Mouse (Mus musculus): ENCODE data around the gene Ubash3b.

Ubash3b gene

GRCm38 (mm10) chr9:41162363-41162762, 866 bp upstream of the Ubash3b start:
- no peak for DNase-seq

- no peak for DNase-seq
These were observed 841 bp downstream of the Ubash3b start for GRCm38 (mm10) chr9:41160536-41161176.

- peak; percentile 51 for DNase-seq
These were observed 2.3 kb downstream of the Ubash3b start for GRCm38 (mm10) chr9:41159223-41159622.

GRCm38 (mm10) chr9:41157872-41158567, 3.5 kb downstream of the Ubash3b start:
- DNase-seq, result no peak

- peak; percentile 86 for DNase-seq
These were observed 4.3 kb downstream of the Ubash3b start for GRCm38 (mm10) chr9:41157020-41157871.

GRCm38 (mm10) chr9:41156720-41157019, 4.8 kb downstream of the Ubash3b start:
- no peak for DNase-seq

- no peak for DNase-seq
These were observed 5.3 kb downstream of the Ubash3b start for GRCm38 (mm10) chr9:41156006-41156719.

GRCm38 (mm10) chr9:41153979-41154378, 7.5 kb downstream of the Ubash3b start:
- DNase-seq, result no peak

- peak; percentile 44 for DNase-seq
These were observed 8.4 kb downstream of the Ubash3b start for GRCm38 (mm10) chr9:41153050-41153449.

GRCm38 (mm10) chr9:41151491-41151890, 10.0 kb downstream of the Ubash3b start:
- DNase-seq, result no peak

- DNase-seq, result no peak
These were observed 11.6 kb downstream of the Ubash3b start for GRCm38 (mm10) chr9:41149896-41150295.

- no peak for DNase-seq
These were observed 12.3 kb downstream of the Ubash3b start for GRCm38 (mm10) chr9:41149079-41149676.

- no peak for DNase-seq
These were observed 12.9 kb downstream of the Ubash3b start for GRCm38 (mm10) chr9:41148600-41148999.

GRCm38 (mm10) chr9:41147203-41147842, 14.2 kb downstream of the Ubash3b start:
- peak; percentile 50 for DNase-seq

GRCm38 (mm10) chr9:41143825-41144224, 17.7 kb downstream of the Ubash3b start:
- no peak for DNase-seq

- DNase-seq, result no peak
These were observed 18.4 kb downstream of the Ubash3b start for GRCm38 (mm10) chr9:41143115-41143514.

- no peak for DNase-seq
These were observed 20.5 kb downstream of the Ubash3b start for GRCm38 (mm10) chr9:41141026-41141425.

- no peak for DNase-seq
These were observed 22.3 kb downstream of the Ubash3b start for GRCm38 (mm10) chr9:41138987-41139808.

- no peak for DNase-seq
These were observed 24.6 kb downstream of the Ubash3b start for GRCm38 (mm10) chr9:41136691-41137467.

GRCm38 (mm10) chr9:41136273-41136672, 25.2 kb downstream of the Ubash3b start:
- no peak for DNase-seq

Data from kidney, adult 9 months (tissue).